Mouse (Mus musculus) stomach, postnatal 0 days (tissue): Measurements from ENCODE around the gene Nubpl. TPM values are rescaled to one million over a fixed set of nuclear protein-coding genes. Genes with fewer than 3 reads are reported as not detected.

Experiments used
- ATAC-seq: fragments of 200-750 bp; cut with Nextera tagmentation; 2 replicates; pipeline ENCODE4 v1.8.0; 2017; ENCODE audit not compliant: low FRiP score, low TSS enrichment
- DNase-seq: peaks from one replicate; pipeline ENCODE4 v3.0.0-alpha.2; 2016; ENCODE audit warnings: low spot score
- H3K27ac ChIP-seq: fragments of 300-500 bp; sonication (generic); replicated peaks from 2 replicates; pipeline ENCODE4 v1.5.1; 2014; ENCODE audit warnings: mild to moderate bottlenecking, control low read depth
- H3K27me3 ChIP-seq: fragments of 300-500 bp; sonication (generic); 2 replicates; pipeline ENCODE4 v1.6.1; 2014; ENCODE audit warnings: low read length; ENCODE audit not compliant: control insufficient read depth, insufficient read depth
- H3K36me3 ChIP-seq: fragments of 300-500 bp; sonication (generic); 2 replicates; pipeline ENCODE4 v1.6.1; 2014; ENCODE audit warnings: low read length, mixed read lengths; ENCODE audit not compliant: control insufficient read depth, insufficient read depth
- H3K4me1 ChIP-seq: fragments of 300-500 bp; sonication (generic); replicated peaks from 2 replicates; pipeline ENCODE4 v1.6.1; 2014; ENCODE audit warnings: antibody characterized with exemption; ENCODE audit not compliant: control insufficient read depth, insufficient read depth
- H3K4me2 ChIP-seq: fragments of 300-500 bp; sonication (generic); replicated peaks from 2 replicates; pipeline ENCODE4 v1.6.1; 2014; ENCODE audit warnings: low read depth, mild to moderate bottlenecking, control low read depth, moderate library complexity
- H3K4me3 ChIP-seq: fragments of 300-500 bp; sonication (generic); 2 replicates; pipeline ENCODE4 v1.5.1; 2014; ENCODE audit warnings: low read depth, low read length, control low read depth
- H3K9ac ChIP-seq: fragments of 300-500 bp; sonication (generic); 2 replicates; pipeline ENCODE4 v1.6.1; 2014; ENCODE audit warnings: mild to moderate bottlenecking, low read length, control low read depth, mixed read lengths
- H3K9me3 ChIP-seq: fragments of 300-500 bp; sonication (generic); 2 replicates; pipeline ENCODE4 v1.6.1; 2016; ENCODE audit warnings: low read length; ENCODE audit not compliant: control insufficient read depth
- CTCF ChIP-seq: IDR thresholded peaks from 2 replicates; pipeline ENCODE4 v1.5.1; 2016; ENCODE audit warnings: antibody characterized with exemption, low read depth, mild to moderate bottlenecking, moderate library complexity
- EP300 ChIP-seq: optimal IDR thresholded peaks from 2 replicates; pipeline ENCODE3; 2016; ENCODE audit warnings: antibody characterized with exemption
- WGBS: fragments of 180-500 bp; shearing (Covaris S2); extraction: QIAGEN DNeasy Blood & Tissue Kit; methylation state at CpG from one replicate; pipeline ENCODE4 v1.1.7; 2014; 5-methylcytosine and 5-hydroxymethylcytosine counted together
- polyA plus RNA-seq: library from polyadenylated mRNA; unstranded; fragments of >200 nt; fragmentation: Nextera tagmentation; extraction: Ambion mirVana; gene quantifications from 2 replicates; pipeline ENCODE4 v1.2.1, GENCODE M21; 2015

Nubpl gene
- polyA plus RNA-seq, 1 experiment from 2014 or later: 6.1 TPM

- no peak overlapping the region for H3K9ac ChIP-seq
- no peak overlapping the region for H3K4me3 ChIP-seq
- 76% methylated on average over 6 of the region's 6 CpGs for WGBS
- H3K4me2 ChIP-seq: no peak overlapping the region
- no peaks in the 10 kb centered on the region for H3K36me3 ChIP-seq
- no peak for DNase-seq
- H3K4me1 ChIP-seq: no peaks in the 10 kb centered on the region
- H3K27me3 ChIP-seq: no peaks in the 10 kb centered on the region
- H3K9me3 ChIP-seq: no peaks in the 10 kb centered on the region
- no peak for ATAC-seq
- H3K27ac ChIP-seq: no peak overlapping the region
- TF ChIP-seq CTCF (no peak), EP300 (no peak)
These were observed 263.7 kb downstream of the Nubpl start for GRCm38 (mm10) chr12:52361198-52361597.

Other genes with a start within 250 kb of the Nubpl start
- gene Heatr5a, start 126.4 kb upstream of the Nubpl start, polyA plus RNA-seq: 4.1 and 4.5 TPM in 2 replicates
- gene Dtd2, start 91.2 kb upstream of the Nubpl start, polyA plus RNA-seq: 22.5 and 23.1 TPM in 2 replicates
- not detected in 2 replicates for gene Gpr33, start 69.7 kb upstream of the Nubpl start, polyA plus RNA-seq